Mouse (Mus musculus): Measurements from ENCODE around the gene Gm17402. TPM values are rescaled to one million over a fixed set of nuclear protein-coding genes. Genes with fewer than 3 reads are reported as not detected.

Gm17402 gene
- total and polyA plus RNA-seq, 3 experiments, result not detected

- H3K27me3 ChIP-seq (replicated peaks), result no peaks in the 10 kb centered on the region
- no peaks in the 10 kb centered on the region for H3K36me3 ChIP-seq (replicated peaks in 1 of 2; ENCODE audit: control insufficient read depth in 1 of 2, insufficient read depth in 1 of 2, low read length in 1 of 2)
- H3K4me1 ChIP-seq (ENCODE audit: control insufficient read depth in 1 of 2, insufficient read depth in 2 of 2), result no peaks in the 10 kb centered on the region
- H3K4me3 ChIP-seq (replicated peaks in 1 of 3; ENCODE audit: low read depth in 2 of 3, low read length in 2 of 3, poor library complexity in 1 of 3), result no peak overlapping the region
- no peak overlapping the region for H3K27ac ChIP-seq (ENCODE audit: insufficient read depth, low read depth)
- no peak for TF ChIP-seq RAD21 (IDR thresholded peaks at IDR 0.05; ENCODE audit: low read depth, low read length)
- TF ChIP-seq GABPA (IDR thresholded peaks at IDR 0.05; ENCODE audit: insufficient replicate concordance, low read depth, low read length), result no peak
- TF ChIP-seq POLR2AphosphoS2 (IDR thresholded peaks at IDR 0.05; ENCODE audit: low read depth, low read length), result no peak
- no peak for TF ChIP-seq MAZ (IDR thresholded peaks at IDR 0.05; ENCODE audit: low read depth, low read length)
- TF ChIP-seq PAX5 (IDR thresholded peaks at IDR 0.05; ENCODE audit: low read length), result no peak
- no peak for TF ChIP-seq ZKSCAN1 (IDR thresholded peaks at IDR 0.05; ENCODE audit: borderline replicate concordance, low read depth, low read length)
- no peak for TF ChIP-seq ZNF384 (IDR thresholded peaks at IDR 0.05; ENCODE audit: low read depth, low read length)
- no peak for TF ChIP-seq POLR2A (IDR thresholded peaks at IDR 0.05; ENCODE audit: low read depth, low read length)
- TF ChIP-seq CHD2 (IDR thresholded peaks at IDR 0.05; ENCODE audit: low read length), result no peak
- TF ChIP-seq JUN (IDR thresholded peaks at IDR 0.05; ENCODE audit: insufficient read depth, low read depth, low read length), result no peak
- TF ChIP-seq ZMIZ1 (IDR thresholded peaks at IDR 0.05; ENCODE audit: low read depth, low read length), result no peak
- no peak for TF ChIP-seq NRF1 (IDR thresholded peaks at IDR 0.05; ENCODE audit: low read depth, low read length)
- no peak for TF ChIP-seq ZC3H11A (IDR thresholded peaks at IDR 0.05; ENCODE audit: low read depth, low read length)
- no peak for TF ChIP-seq TCF12 (IDR thresholded peaks at IDR 0.05; ENCODE audit: low read depth, low read length)
- TF ChIP-seq SMC3 (IDR thresholded peaks at IDR 0.05; ENCODE audit: low read depth, low read length), result no peak
- TF ChIP-seq USF1 (IDR thresholded peaks at IDR 0.05; ENCODE audit: low read depth, low read length), result no peak
- H3K9ac ChIP-seq (ENCODE audit: insufficient read depth, low read depth), result no peak overlapping the region
- no peak for DNase-seq (ENCODE audit: extremely low read depth)
- peaks cover 4% of the 10 kb centered on the region for H3K9me3 ChIP-seq (replicated peaks; ENCODE audit: low read length)
- in situ Hi-C loops (cut with MboI; ENCODE audit: low pct_ligation_motif_present, low pct_unique_long_range_greater_than_20kb, low sequenced_read_pairs), result no loop called here
- dilution Hi-C loops (cut with MboI; ENCODE audit: extremely low pct_ligation_motif_present, extremely low pct_unique_long_range_greater_than_20kb, low sequenced_read_pairs), result no loop called here
- H3K4me2 ChIP-seq (ENCODE audit: insufficient read depth, low read depth, poor library complexity, severe bottlenecking), result no peak overlapping the region; the same call in 1 of the 2 replicates
- H3K79me2 ChIP-seq (replicated peaks; ENCODE audit: control insufficient read depth, extremely low read depth, insufficient read depth, poor library complexity, severe bottlenecking), result no peaks in the 10 kb centered on the region
Measured at GRCm38 (mm10) chr3:67372194-67372593, 2.8 kb downstream of the Gm17402 start.

- no peak overlapping the region for H3K9ac ChIP-seq (ENCODE audit: insufficient read depth, low read depth)
- dilution Hi-C loops (cut with MboI; ENCODE audit: extremely low pct_ligation_motif_present, extremely low pct_unique_long_range_greater_than_20kb, low sequenced_read_pairs), result no loop called here
- H3K27ac ChIP-seq (ENCODE audit: insufficient read depth, low read depth), result no peak overlapping the region
- no peak overlapping the region for H3K4me3 ChIP-seq (replicated peaks in 1 of 3; ENCODE audit: low read depth in 2 of 3, low read length in 2 of 3, poor library complexity in 1 of 3)
- no peaks in the 10 kb centered on the region for H3K36me3 ChIP-seq (replicated peaks in 1 of 2; ENCODE audit: control insufficient read depth in 1 of 2, insufficient read depth in 1 of 2, low read length in 1 of 2)
- H3K9me3 ChIP-seq (replicated peaks; ENCODE audit: low read length), result peaks cover 4% of the 10 kb centered on the region
- TF ChIP-seq ZKSCAN1 (IDR thresholded peaks at IDR 0.05; ENCODE audit: borderline replicate concordance, low read depth, low read length) (no peak), CTCF (conservative IDR thresholded peaks at IDR 0.05 in 1 of 2, IDR thresholded peaks at IDR 0.05 in 1 of 2; ENCODE audit: low read depth in 2 of 2, low read length in 2 of 2) (peak in 1 of 2 experiments; percentile 54; a peak in 2 of 4 replicates)
- DNase-seq (ENCODE audit: extremely low read depth), result peak; percentile 6
- no peaks in the 10 kb centered on the region for H3K4me1 ChIP-seq (ENCODE audit: control insufficient read depth in 1 of 2, insufficient read depth in 2 of 2)
- no peaks in the 10 kb centered on the region for H3K27me3 ChIP-seq (replicated peaks)
- in situ Hi-C loops (cut with MboI; ENCODE audit: low pct_ligation_motif_present, low pct_unique_long_range_greater_than_20kb, low sequenced_read_pairs), result no loop called here
- H3K4me2 ChIP-seq (ENCODE audit: insufficient read depth, low read depth, poor library complexity, severe bottlenecking), result no peak overlapping the region
- H3K79me2 ChIP-seq (replicated peaks; ENCODE audit: control insufficient read depth, extremely low read depth, insufficient read depth, poor library complexity, severe bottlenecking), result no peaks in the 10 kb centered on the region
Measured at GRCm38 (mm10) chr3:67369407-67370079, 5.4 kb downstream of the Gm17402 start.
